Mouse (Mus musculus): ENCODE measurements around the gene Ccdc38.

Gene Ccdc38

DNA sequence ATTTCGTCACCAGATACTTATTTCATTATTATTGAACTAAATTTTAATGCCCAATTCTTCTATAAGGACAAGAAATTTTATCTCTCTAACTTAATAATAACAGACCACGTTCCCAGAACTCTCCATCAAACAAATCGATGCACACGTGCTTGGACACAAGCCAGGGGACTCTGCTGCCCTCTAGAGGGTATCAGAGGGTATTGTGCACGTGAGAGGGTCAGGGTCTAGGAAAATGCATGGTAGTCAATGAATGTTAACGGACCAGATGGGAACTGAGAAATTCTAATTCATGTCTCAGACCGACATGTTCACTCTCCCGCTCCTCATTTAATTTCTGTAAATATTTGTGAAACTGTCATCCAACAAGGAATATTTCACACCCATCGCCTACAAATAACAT, 67.6 kb downstream of the Ccdc38 start:
- peak; percentile 26 for DNase-seq (ENCODE audit: low read depth, low spot score)

DNA sequence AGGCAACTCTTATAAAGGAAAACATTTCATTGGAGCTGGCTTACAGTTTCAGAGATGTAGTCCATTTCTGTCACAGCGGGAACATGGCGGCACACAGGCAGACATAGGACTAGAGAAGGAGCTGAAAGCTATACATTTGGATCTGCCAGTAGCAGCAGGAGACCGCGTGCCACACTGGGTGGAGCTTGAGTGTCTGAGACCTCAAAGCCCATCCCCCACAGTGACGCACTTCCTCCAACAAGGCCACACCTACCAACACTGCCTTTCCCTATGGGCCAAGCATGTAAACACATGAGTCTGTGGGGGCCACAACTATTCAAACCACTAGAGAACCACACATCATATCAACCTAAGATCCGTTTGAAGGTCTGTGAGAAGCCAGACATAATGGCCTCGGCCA, 68.8 kb downstream of the Ccdc38 start:
- DNase-seq (ENCODE audit: low read depth, low spot score) = no peak

DNA sequence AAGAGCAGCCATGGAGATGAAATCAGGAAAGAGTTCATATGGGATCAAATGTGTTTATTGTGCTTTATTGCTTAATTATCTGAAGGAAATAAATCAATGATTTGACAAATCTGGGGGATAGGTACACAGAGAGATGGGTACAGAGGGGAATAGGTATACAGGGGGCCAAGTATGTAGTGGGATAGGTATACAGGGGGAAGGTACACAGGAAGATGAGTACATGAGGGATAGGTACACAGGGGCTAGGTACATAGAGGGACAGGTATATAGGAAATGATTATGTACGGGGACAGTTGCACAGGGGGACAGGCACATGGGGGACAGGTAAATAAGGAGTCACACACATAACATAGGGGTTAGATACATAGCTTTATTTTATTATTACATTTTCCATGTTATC, 70.5 kb downstream of the Ccdc38 start:
- no peak for DNase-seq (ENCODE audit: low read depth, low spot score)

DNA sequence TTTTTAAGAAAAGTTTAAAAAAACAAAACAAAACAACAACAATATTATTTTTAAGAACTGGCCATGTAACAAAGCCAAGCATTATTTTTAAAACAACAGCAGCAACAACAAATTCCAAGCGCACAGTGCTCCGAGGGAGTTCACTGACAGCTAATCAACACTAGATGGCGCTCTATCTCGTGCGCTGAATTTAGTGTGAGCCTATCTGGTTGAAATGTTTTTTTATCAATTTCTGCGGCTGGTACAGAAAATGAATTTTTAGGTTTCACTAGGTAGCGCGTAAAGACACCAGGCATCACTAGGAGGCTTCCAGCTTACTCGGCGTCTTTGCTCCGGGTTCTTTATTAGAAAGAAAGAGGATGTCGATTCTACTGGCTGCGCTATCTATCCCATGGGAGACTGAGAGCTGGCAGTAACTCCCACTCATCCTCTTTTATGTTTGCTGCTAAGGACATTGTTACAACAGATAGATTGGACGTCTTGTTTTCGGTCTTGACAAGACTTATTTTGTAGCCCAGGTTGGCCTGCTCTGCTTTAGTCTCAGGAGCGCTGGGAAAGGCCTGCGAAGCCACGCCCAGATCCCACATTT, 71.1 kb downstream of the Ccdc38 start:
- no peak for DNase-seq (ENCODE audit: low read depth, low spot score)

DNA sequence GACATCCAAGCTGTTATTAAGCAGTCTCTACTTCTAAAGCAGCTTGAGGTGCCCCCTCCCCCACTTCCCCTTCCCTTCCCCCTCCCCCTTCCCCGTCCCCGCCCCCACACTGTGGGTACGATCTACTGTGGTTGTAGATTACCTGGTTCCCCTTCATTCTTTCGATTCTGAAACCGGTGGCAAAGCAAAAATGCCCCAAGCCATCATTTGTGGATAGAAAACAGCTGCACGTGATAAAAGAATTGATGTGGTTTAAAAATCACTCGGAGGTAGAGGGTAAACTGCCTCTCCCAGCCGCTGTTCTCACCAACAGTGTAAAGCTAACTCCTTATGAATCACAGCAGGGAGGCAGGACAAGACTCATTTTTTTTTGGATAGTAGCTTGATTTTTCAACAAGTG, 74.4 kb downstream of the Ccdc38 start:
- no peak for DNase-seq (ENCODE audit: low read depth, low spot score)

DNA sequence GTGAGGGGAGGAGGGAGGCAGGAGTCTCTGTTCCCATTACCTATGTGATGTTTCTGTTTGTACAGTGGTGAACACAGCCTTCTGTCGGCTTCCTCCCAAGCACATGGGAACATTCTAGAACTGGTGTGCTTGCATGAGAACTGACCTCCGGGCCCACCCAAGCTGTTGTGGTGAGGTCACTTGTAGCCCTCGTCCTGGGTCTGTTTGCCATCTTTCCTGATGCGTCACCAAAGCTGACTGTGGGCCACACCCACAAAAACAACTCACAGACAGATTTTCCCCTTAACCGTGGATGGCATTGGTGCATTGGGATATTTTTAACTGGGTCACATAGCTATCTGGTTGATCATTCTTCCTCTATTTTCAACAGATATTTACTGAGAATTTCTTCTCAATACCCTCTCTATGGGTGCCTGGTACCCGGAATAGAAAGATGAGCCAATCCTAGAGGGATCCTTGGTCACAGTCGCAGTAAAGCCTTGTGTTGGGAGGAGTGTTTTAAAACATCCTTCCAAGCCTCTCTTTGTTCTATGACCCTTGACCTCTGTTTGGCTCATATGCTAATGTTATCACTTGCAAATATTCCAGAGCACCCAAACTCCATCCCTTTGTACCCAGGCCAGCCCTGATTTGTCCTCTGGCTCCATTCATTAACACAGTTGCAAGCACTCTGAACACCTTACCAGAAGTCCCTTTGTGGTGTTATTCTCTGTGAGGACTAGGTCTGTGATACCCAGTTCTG, 80.2 kb downstream of the Ccdc38 start:
- no peak for DNase-seq (ENCODE audit: low read depth, low spot score)

DNA sequence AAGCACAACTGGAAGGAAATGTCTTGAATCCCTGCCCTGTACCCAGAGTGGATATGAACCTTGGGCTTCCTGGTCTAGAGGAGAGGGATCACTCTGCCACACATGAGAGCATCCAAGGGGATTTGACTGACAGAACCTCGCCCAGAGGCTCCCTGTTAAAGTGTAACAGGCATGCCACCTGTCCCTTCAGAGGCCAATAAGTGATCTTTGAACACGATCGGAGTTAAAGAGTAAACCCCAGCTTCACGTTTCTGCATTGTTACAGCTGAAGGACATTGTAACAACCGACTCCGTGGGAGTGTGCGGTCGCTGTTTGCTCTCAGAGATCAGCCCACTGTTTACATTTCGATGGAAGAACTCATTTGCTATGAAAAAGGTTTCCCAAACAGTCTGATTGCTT, 83.3 kb downstream of the Ccdc38 start:
- no peak for DNase-seq (ENCODE audit: low read depth, low spot score)

DNA sequence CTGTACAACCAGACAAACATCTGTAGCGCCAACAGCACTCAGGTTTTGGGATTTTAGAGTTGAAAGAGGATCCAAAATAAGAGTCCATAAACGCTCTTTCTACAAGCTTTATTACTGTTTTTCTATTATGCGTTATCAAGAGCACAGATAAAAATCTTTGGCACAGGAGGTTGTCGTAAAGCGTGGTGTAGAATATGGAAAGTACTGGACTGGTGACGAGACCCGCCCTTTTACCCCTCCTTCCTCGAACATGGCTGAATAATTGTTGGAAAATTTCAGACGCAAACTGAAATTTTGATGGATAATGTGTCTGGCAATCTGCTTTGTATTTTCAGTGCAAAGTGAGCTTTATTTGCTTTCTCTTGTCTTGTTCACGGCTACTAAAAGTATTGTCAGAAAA, 83.7 kb downstream of the Ccdc38 start:
- DNase-seq (ENCODE audit: low read depth, low spot score) = no peak

DNA sequence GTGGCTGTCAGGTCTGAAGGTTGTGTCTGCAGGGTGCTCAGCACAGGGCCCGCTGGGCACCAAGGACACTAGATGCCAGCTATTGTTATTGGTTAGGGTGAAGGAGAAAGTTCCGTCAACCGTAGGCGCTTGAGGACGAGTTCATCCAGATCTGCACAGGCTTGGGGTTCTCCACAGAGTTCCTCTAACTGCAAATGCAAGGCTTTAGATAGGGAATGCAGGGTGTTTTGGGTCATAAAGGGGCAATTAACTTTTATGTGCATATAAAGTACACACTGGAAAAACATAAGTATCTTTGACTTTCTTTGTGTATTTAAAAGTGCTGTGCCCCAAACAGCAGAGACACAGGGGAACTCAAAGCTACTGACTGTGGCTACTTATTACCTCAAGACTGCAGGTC, 89.9 kb downstream of the Ccdc38 start:
- DNase-seq (ENCODE audit: low read depth, low spot score) = no peak

DNA sequence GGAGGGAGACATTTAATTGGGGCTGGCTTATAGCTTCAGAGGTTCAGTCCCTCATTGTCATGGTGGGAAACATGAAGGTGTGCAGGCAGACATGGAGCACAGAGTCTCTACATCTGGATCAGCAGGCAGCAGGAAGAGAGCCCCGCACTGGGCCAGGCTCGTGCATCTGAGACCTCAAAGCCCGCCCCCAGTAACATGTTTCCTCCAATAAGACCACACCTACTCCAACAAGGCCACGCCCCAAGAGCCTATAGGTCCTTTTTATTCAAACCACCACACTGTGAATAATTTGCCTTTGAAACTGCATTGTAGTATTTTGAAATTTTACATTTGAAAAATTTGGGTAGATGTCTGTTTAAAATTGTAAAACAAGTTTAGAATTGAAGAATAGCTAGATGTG, 91.7 kb downstream of the Ccdc38 start:
- DNase-seq (ENCODE audit: low read depth, low spot score) = no peak

DNA sequence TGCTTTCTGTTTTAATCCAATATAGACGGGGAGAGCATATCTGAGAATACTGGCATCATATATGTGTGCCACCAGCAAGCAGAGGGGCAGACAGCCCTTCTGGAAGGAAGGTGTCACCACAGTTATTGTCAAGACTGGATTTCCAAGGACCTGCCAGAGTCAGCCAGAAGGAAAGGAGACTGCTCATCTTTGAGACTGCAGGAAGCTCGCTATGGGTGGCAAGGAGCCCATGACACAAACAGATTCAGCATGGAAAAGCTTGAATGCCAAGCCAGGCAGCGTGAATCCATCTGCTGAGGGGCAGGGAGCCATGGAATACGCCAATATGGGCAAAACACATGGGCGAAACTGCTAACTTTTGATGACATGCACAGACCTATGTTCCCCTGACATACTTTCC, 93.1 kb downstream of the Ccdc38 start:
- no peak for DNase-seq (ENCODE audit: low read depth, low spot score)

Measured in retina, adult 2 months (tissue).